Mouse (Mus musculus): ENCODE measurements around the gene Zfp958. TPM values are rescaled to one million over a fixed set of nuclear protein-coding genes. Genes with fewer than 3 reads are reported as not detected.

Gene Zfp958
- polyA plus RNA-seq, 1 experiment, result 2.2 TPM

- Histone ChIP-seq H3ac (ENCODE audit: control insufficient read depth, insufficient read length, low read depth) (no peak overlapping the region), H3K79me3 (ENCODE audit: low read depth) (no peaks in the 10 kb centered on the region), H3K79me2 (ENCODE audit: control insufficient read depth, insufficient read depth) (no peaks in the 10 kb centered on the region), H3K4me3 (ENCODE audit: insufficient read depth, poor library complexity, severe bottlenecking) (no peak overlapping the region), H3K36me3 (ENCODE audit: control insufficient read depth, insufficient read depth) (no peaks in the 10 kb centered on the region), H3K27me3 (ENCODE audit: control insufficient read depth, insufficient read depth, insufficient read length) (no peaks in the 10 kb centered on the region)
- TF ChIP-seq MYOG (IDR thresholded peaks at IDR 0.05; ENCODE audit: control insufficient read depth, extremely low read depth, insufficient read length) (no peak), MAX (IDR thresholded peaks at IDR 0.05) (no peak), FOSL1 (IDR thresholded peaks at IDR 0.05; ENCODE audit: insufficient read depth, low read length, poor library complexity, severe bottlenecking) (no peak), CEBPB (IDR thresholded peaks at IDR 0.05; ENCODE audit: low read depth) (no peak), MYOD1 (IDR thresholded peaks at IDR 0.05; ENCODE audit: control insufficient read depth, insufficient read length, low read depth) (no peak), CTCF (IDR thresholded peaks at IDR 0.05; ENCODE audit: control insufficient read depth, insufficient read depth, insufficient read length) (no peak), USF1 (IDR thresholded peaks at IDR 0.05; ENCODE audit: low read depth) (no peak)
Observed at GRCm38 (mm10) chr8:4675191-4676003, 62.4 kb downstream of the Zfp958 start.

DNA sequence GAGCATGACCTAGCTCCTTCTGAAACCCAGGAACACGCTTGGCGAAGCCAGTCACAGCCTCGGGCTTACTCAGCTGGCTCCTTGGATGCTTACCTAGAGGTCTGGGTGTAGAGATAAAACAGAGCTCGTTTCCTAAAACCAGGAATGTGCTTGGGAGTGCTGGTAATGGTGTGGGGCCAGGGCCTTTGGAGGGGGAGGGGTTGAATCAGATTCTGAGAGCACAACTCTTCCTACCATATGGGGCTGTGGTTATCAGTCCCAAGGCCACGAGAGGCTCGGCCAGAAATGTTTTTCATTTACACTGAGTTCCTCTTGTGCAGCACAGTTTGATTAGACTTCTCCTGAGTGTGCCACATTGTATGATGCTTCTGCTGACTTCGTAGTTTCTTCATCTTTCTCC is 63.6 kb downstream of the Zfp958 start:
- Histone ChIP-seq H3K79me3 (ENCODE audit: low read depth) (no peaks in the 10 kb centered on the region), H3ac (ENCODE audit: control insufficient read depth, insufficient read length, low read depth) (no peak overlapping the region), H3K79me2 (ENCODE audit: control insufficient read depth, insufficient read depth) (no peaks in the 10 kb centered on the region), H3K4me3 (ENCODE audit: insufficient read depth, poor library complexity, severe bottlenecking) (peak overlapping the region; percentile 55), H3K36me3 (ENCODE audit: control insufficient read depth, insufficient read depth) (no peaks in the 10 kb centered on the region), H3K27me3 (ENCODE audit: control insufficient read depth, insufficient read depth, insufficient read length) (no peaks in the 10 kb centered on the region)
- no peak for TF ChIP-seq MAX (IDR thresholded peaks at IDR 0.05)
- TF ChIP-seq MYOG (IDR thresholded peaks at IDR 0.05; ENCODE audit: control insufficient read depth, extremely low read depth, insufficient read length), result no peak
- no peak for TF ChIP-seq FOSL1 (IDR thresholded peaks at IDR 0.05; ENCODE audit: insufficient read depth, low read length, poor library complexity, severe bottlenecking)
- no peak for TF ChIP-seq MYOD1 (IDR thresholded peaks at IDR 0.05; ENCODE audit: control insufficient read depth, insufficient read length, low read depth)
- TF ChIP-seq USF1 (IDR thresholded peaks at IDR 0.05; ENCODE audit: low read depth), result no peak
- TF ChIP-seq CTCF (IDR thresholded peaks at IDR 0.05; ENCODE audit: control insufficient read depth, insufficient read depth, insufficient read length), result no peak
- TF ChIP-seq CEBPB (IDR thresholded peaks at IDR 0.05; ENCODE audit: low read depth), result no peak

DNA sequence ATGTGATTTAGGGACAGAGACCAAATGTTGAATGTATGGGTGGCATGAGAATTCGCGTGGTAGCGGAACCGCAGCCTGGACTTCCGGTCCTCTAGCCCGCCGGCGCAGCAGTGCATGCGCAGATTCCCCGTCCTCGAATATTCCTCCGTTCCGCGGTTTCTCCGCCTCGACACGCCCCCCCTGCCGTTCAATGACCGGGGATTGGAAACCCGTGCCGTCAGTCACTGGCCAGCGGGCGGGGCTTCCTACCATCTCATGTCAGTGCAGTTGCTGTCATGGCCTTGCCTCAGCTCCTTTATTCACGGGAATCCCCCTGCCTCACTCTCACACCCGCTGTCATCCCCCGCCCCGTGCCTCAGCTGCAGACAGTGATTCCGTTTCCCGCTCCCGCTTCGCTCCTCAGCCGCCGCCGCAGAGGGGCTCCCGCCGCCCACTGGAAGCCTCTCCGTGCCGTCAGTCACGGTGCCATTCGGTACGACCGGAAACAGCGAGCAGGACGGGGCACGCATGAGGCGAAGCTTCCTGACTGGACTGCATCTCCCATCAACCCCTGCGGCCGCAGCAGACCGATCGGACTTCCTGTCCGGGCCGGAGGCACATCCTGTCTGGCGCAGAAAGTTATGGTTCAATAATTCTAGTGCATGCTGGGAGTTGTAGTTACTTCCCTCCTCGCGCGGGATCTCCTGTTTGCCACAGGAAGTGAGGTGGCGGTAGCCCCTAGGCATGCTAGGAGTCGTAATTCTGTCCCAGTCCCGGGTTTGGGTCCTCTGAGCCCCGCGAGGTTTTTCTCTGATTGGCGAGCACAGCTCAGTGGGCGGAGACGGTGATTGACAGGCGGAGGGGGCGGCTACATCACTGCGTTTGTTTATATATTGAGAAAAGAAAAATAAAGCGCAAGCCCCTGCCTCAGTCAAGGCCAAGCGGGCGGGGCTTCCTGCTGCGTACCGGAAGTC is 64.6 kb downstream of the Zfp958 start:
- no peaks in the 10 kb centered on the region for H3K27me3 ChIP-seq (ENCODE audit: control insufficient read depth, insufficient read depth, insufficient read length)
- H3K79me3 ChIP-seq (ENCODE audit: low read depth), result no peaks in the 10 kb centered on the region
- peak overlapping the region; percentile 86 for H3ac ChIP-seq (ENCODE audit: control insufficient read depth, insufficient read length, low read depth)
- peak overlapping the region; percentile 55 for H3K4me3 ChIP-seq (ENCODE audit: insufficient read depth, poor library complexity, severe bottlenecking)
- H3K79me2 ChIP-seq (ENCODE audit: control insufficient read depth, insufficient read depth), result no peaks in the 10 kb centered on the region
- peak; percentile 92 for TF ChIP-seq MAX (IDR thresholded peaks at IDR 0.05)
- no peak for TF ChIP-seq FOSL1 (IDR thresholded peaks at IDR 0.05; ENCODE audit: insufficient read depth, low read length, poor library complexity, severe bottlenecking)
- no peaks in the 10 kb centered on the region for H3K36me3 ChIP-seq (ENCODE audit: control insufficient read depth, insufficient read depth)

- H3K27me3 ChIP-seq (ENCODE audit: control insufficient read depth, insufficient read depth, insufficient read length), result no peaks in the 10 kb centered on the region
- H3K36me3 ChIP-seq (ENCODE audit: control insufficient read depth, insufficient read depth), result no peaks in the 10 kb centered on the region
- TF ChIP-seq FOSL1 (IDR thresholded peaks at IDR 0.05; ENCODE audit: insufficient read depth, low read length, poor library complexity, severe bottlenecking) (no peak), USF1 (IDR thresholded peaks at IDR 0.05; ENCODE audit: low read depth) (no peak), MYOG (IDR thresholded peaks at IDR 0.05; ENCODE audit: control insufficient read depth, extremely low read depth, insufficient read length) (no peak), CTCF (IDR thresholded peaks at IDR 0.05; ENCODE audit: control insufficient read depth, insufficient read depth, insufficient read length) (no peak), MAX (IDR thresholded peaks at IDR 0.05) (no peak), MYOD1 (IDR thresholded peaks at IDR 0.05; ENCODE audit: control insufficient read depth, insufficient read length, low read depth) (no peak), CEBPB (IDR thresholded peaks at IDR 0.05; ENCODE audit: low read depth) (no peak)
- H3K79me3 ChIP-seq (ENCODE audit: low read depth), result no peaks in the 10 kb centered on the region
- no peaks in the 10 kb centered on the region for H3K79me2 ChIP-seq (ENCODE audit: control insufficient read depth, insufficient read depth)
- H3K4me3 ChIP-seq (ENCODE audit: insufficient read depth, poor library complexity, severe bottlenecking), result peak overlapping the region; percentile 55
- H3ac ChIP-seq (ENCODE audit: control insufficient read depth, insufficient read length, low read depth), result peak overlapping the region; percentile 69
Observed at GRCm38 (mm10) chr8:4678218-4678907, 65.4 kb downstream of the Zfp958 start.

GRCm38 (mm10) chr8:4678908-4679545 is 66.1 kb downstream of the Zfp958 start:
- Histone ChIP-seq H3ac (ENCODE audit: control insufficient read depth, insufficient read length, low read depth) (no peak overlapping the region), H3K79me2 (ENCODE audit: control insufficient read depth, insufficient read depth) (no peaks in the 10 kb centered on the region), H3K4me3 (ENCODE audit: insufficient read depth, poor library complexity, severe bottlenecking) (peak overlapping the region; percentile 55), H3K27me3 (ENCODE audit: control insufficient read depth, insufficient read depth, insufficient read length) (no peaks in the 10 kb centered on the region), H3K79me3 (ENCODE audit: low read depth) (no peaks in the 10 kb centered on the region), H3K36me3 (ENCODE audit: control insufficient read depth, insufficient read depth) (no peaks in the 10 kb centered on the region)
- TF ChIP-seq CEBPB (IDR thresholded peaks at IDR 0.05; ENCODE audit: low read depth) (no peak), FOSL1 (IDR thresholded peaks at IDR 0.05; ENCODE audit: insufficient read depth, low read length, poor library complexity, severe bottlenecking) (no peak), USF1 (IDR thresholded peaks at IDR 0.05; ENCODE audit: low read depth) (no peak), MYOG (IDR thresholded peaks at IDR 0.05; ENCODE audit: control insufficient read depth, extremely low read depth, insufficient read length) (no peak), MYOD1 (IDR thresholded peaks at IDR 0.05; ENCODE audit: control insufficient read depth, insufficient read length, low read depth) (no peak), CTCF (IDR thresholded peaks at IDR 0.05; ENCODE audit: control insufficient read depth, insufficient read depth, insufficient read length) (no peak), MAX (IDR thresholded peaks at IDR 0.05) (no peak)

Measured in C2C12 (cell line).